Mouse (Mus musculus) effector memory CD4-positive, alpha-beta T cell, adult 7 months (primary cell): Measurements from ENCODE around the gene Clec4a3. TPM values are rescaled to one million over a fixed set of nuclear protein-coding genes. Genes with fewer than 3 reads are reported as not detected.

Experiments
- polyA plus RNA-seq: library from polyadenylated mRNA; unstranded; fragments of 100-300 nt; shearing (Covaris generic); gene quantifications from one replicate; pipeline ENCODE4 v1.2.1, GENCODE M21; 2017

The Clec4a3 gene
- polyA plus RNA-seq = not detected

GRCm38 (mm10) chr6:122952401-122952800 is at the start of gene Clec4a3:
Clec4a3 (plus strand) TSS chr6:122952515.

GRCm38 (mm10) chr6:122921451-122921850 is 30.9 kb upstream of the Clec4a3 start, which contains the start of gene Clec4a1:
Clec4a1 (plus strand) TSS chr6:122921848.

GRCm38 (mm10) chr6:122989876-122990437 is 37.6 kb downstream of the Clec4a3 start, which contains the start of gene Clec4a4:
Clec4a4 (plus strand) TSS chr6:122990367.

Other genes starting within 250 kb of the Clec4a3 start
- not detected for gene Nanog, start 245.0 kb upstream of the Clec4a3 start, polyA plus RNA-seq
- gene Slc2a3, start 150.9 kb upstream of the Clec4a3 start, polyA plus RNA-seq = 27.2 TPM
- gene Foxj2, start 132.6 kb upstream of the Clec4a3 start, polyA plus RNA-seq = 44.5 TPM
- gene C3ar1, start 96.4 kb upstream of the Clec4a3 start, polyA plus RNA-seq = not detected
- 43.1 TPM for gene Necap1, start 78.0 kb upstream of the Clec4a3 start, polyA plus RNA-seq
- gene Clec4a1, start 30.7 kb upstream of the Clec4a3 start, polyA plus RNA-seq = not detected
- gene Clec4a4, start 37.9 kb downstream of the Clec4a3 start, polyA plus RNA-seq = not detected
- not detected for gene Clec4b1, start 97.4 kb downstream of the Clec4a3 start, polyA plus RNA-seq
- not detected for gene Clec4a2, start 153.9 kb downstream of the Clec4a3 start, polyA plus RNA-seq
- not detected for gene Clec4b2, start 220.4 kb downstream of the Clec4a3 start, polyA plus RNA-seq